Mouse (Mus musculus) mouse embryonic stem cell (cell line): ENCODE results near the gene Eps8.

Experiments used
- in situ Hi-C, 2 experiments: fragments of 300-500 bp; cut with MboI; formaldehyde crosslinking; loops; 1 replicate in 1 of 2; 3 replicates in 1 of 2; pipeline ENCODE4 v1.14.3; 2019 to 2020; ENCODE audit warnings: low sequenced_read_pairs in 2 of 2, low pct_unique_long_range_greater_than_20kb in 1 of 2, mixed read lengths in 1 of 2; ENCODE audit not compliant: unreplicated experiment in 1 of 2

Gene Eps8

GRCm38 (mm10) chr6:137654776-137655175 is at the start of gene Eps8:
Gene Eps8 (minus strand): TSS chr6:137654876.
- in situ Hi-C loops = no loop called here

- in situ Hi-C loops = no loop called here
Measured at GRCm38 (mm10) chr6:137703431-137703830, 48.8 kb upstream of the Eps8 start.

- in situ Hi-C loops = no loop called here
Measured at GRCm38 (mm10) chr6:137702918-137703317, 48.2 kb upstream of the Eps8 start.

GRCm38 (mm10) chr6:137702186-137702585 is 47.5 kb upstream of the Eps8 start:
- in situ Hi-C loops = no loop called here

GRCm38 (mm10) chr6:137699434-137699833 is 44.8 kb upstream of the Eps8 start:
- in situ Hi-C loops = no loop called here

GRCm38 (mm10) chr6:137696445-137697204 is 41.9 kb upstream of the Eps8 start:
- in situ Hi-C loops = no loop called here

- in situ Hi-C loops = no loop called here
Measured at GRCm38 (mm10) chr6:137695046-137695445, 40.4 kb upstream of the Eps8 start.

- in situ Hi-C loops = no loop called here
Measured at GRCm38 (mm10) chr6:137694310-137694709, 39.6 kb upstream of the Eps8 start.

- in situ Hi-C loops = no loop called here
Measured at GRCm38 (mm10) chr6:137690550-137691119, 36.0 kb upstream of the Eps8 start.

GRCm38 (mm10) chr6:137688506-137689105 is 33.9 kb upstream of the Eps8 start:
- in situ Hi-C loops = no loop called here

- in situ Hi-C loops = no loop called here
Measured at GRCm38 (mm10) chr6:137688079-137688478, 33.4 kb upstream of the Eps8 start.

GRCm38 (mm10) chr6:137687667-137688066 is 33.0 kb upstream of the Eps8 start:
- in situ Hi-C loops = no loop called here

GRCm38 (mm10) chr6:137682629-137683028 is 28.0 kb upstream of the Eps8 start:
- in situ Hi-C loops = no loop called here

- in situ Hi-C loops = no loop called here
Measured at GRCm38 (mm10) chr6:137681000-137681399, 26.3 kb upstream of the Eps8 start.

- in situ Hi-C loops = no loop called here
Measured at GRCm38 (mm10) chr6:137676581-137676980, 21.9 kb upstream of the Eps8 start.

GRCm38 (mm10) chr6:137675556-137675955 is 20.9 kb upstream of the Eps8 start:
- in situ Hi-C loops = no loop called here

GRCm38 (mm10) chr6:137673301-137673700 is 18.6 kb upstream of the Eps8 start:
- in situ Hi-C loops = no loop called here

GRCm38 (mm10) chr6:137671561-137671960 is 16.9 kb upstream of the Eps8 start:
- in situ Hi-C loops = no loop called here

- in situ Hi-C loops = no loop called here
Measured at GRCm38 (mm10) chr6:137670820-137671219, 16.1 kb upstream of the Eps8 start.

GRCm38 (mm10) chr6:137669876-137670275 is 15.2 kb upstream of the Eps8 start:
- in situ Hi-C loops = loop anchor here in 1 of 2 experiments (10.0 kb wide), 1 partner anchor 45 kb away; no protein-coding TSS in a partner anchor
